33 mouse cellular contexts compared by ENCODE assay signal in genomic region chr6:100821367-100821766, GRCm38 (mm10).
"Had no signal": no experiment of that assay in that cellular context is flagged by ENCODE, and none has a peak within 500 bp of the region (broad histone marks: within the 10 kb centered on the region; RNA-seq: fewer than 3 reads in every experiment).

No protein-coding gene starts in this region.

- H3K9me3 ChIP-seq: heart, embryonic 10.5 days; heart, embryonic 12.5 days; heart, embryonic 13.5 days; heart, embryonic 15.5 days; hindbrain, embryonic 10.5 days; hindbrain, embryonic 12.5 days; hindbrain, embryonic 13.5 days; hindbrain, embryonic 15.5 days; kidney, embryonic 15.5 days had no signal

- ATAC-seq: hindbrain, embryonic 16.5 days; hindbrain, postnatal 0 days; inflammation-experienced regulatory T-cells, adult 6 months; intestine, embryonic 16.5 days had no signal

- H3K27me3 ChIP-seq: heart, embryonic 12.5 days; heart, embryonic 13.5 days; heart, embryonic 15.5 days; hindbrain, embryonic 12.5 days; hindbrain, embryonic 13.5 days; hindbrain, embryonic 15.5 days; kidney, embryonic 15.5 days had no signal

- H3K36me3 ChIP-seq: heart, embryonic 10.5 days; heart, embryonic 12.5 days; heart, embryonic 13.5 days; heart, embryonic 15.5 days; hindbrain, embryonic 10.5 days; hindbrain, embryonic 12.5 days; hindbrain, embryonic 13.5 days; hindbrain, embryonic 15.5 days; kidney, embryonic 15.5 days had no signal

- H3K27ac ChIP-seq: heart, adult 2 months; heart, embryonic 10.5 days; heart, embryonic 13.5 days; heart, embryonic 15.5 days; hindbrain, embryonic 10.5 days; hindbrain, embryonic 12.5 days; hindbrain, embryonic 13.5 days; hindbrain, embryonic 14.5 days; hindbrain, embryonic 15.5 days; hindbrain, postnatal 0 days; kidney, embryonic 15.5 days; kidney, postnatal 0 days; layer of hippocampus, adult 2 months had no signal

- H3K4me3 ChIP-seq: heart, adult 2 months; heart, embryonic 10.5 days; heart, embryonic 12.5 days; heart, embryonic 13.5 days; heart, embryonic 15.5 days; hindbrain, embryonic 10.5 days; hindbrain, embryonic 12.5 days; hindbrain, embryonic 13.5 days; hindbrain, embryonic 15.5 days; kidney, embryonic 15.5 days; layer of hippocampus, adult 2 months had no signal

- H3K4me1 ChIP-seq: hindbrain, embryonic 10.5 days; hindbrain, embryonic 12.5 days; hindbrain, embryonic 13.5 days; hindbrain, embryonic 15.5 days had no signal

- H3K4me2 ChIP-seq: heart, embryonic 11.5 days; heart, embryonic 12.5 days; heart, embryonic 13.5 days; heart, embryonic 15.5 days; hindbrain, embryonic 12.5 days; hindbrain, embryonic 13.5 days; hindbrain, embryonic 14.5 days; hindbrain, embryonic 15.5 days; kidney, embryonic 15.5 days had no signal

- H3K9ac ChIP-seq: heart, embryonic 12.5 days; heart, embryonic 13.5 days; heart, embryonic 15.5 days; hindbrain, embryonic 12.5 days; hindbrain, embryonic 13.5 days; hindbrain, embryonic 14.5 days; hindbrain, embryonic 15.5 days; kidney, embryonic 15.5 days had no signal

- DNase-seq: heart, adult 2 months; heart, postnatal 10 days; heart, postnatal 14 days; heart, postnatal 4 days; kidney, adult 11 months; kidney, adult 18-20 months; kidney, adult 2 months; kidney, adult 8-10 months; kidney, adult 9 months; kidney, postnatal 10 days; kidney, postnatal 14 days; kidney, postnatal 25 days; kidney, postnatal 36 days; kidney, postnatal 4 days; layer of hippocampus, adult 9-11 months; layer of hippocampus, postnatal 36 days had no signal
